Mouse (Mus musculus) MEL (cell line): ENCODE measurements around the gene Cort. TPM values are rescaled to one million over a fixed set of nuclear protein-coding genes. Genes with fewer than 3 reads are reported as not detected.

Source experiments
- DNase-seq: peaks from one replicate; pipeline ENCODE4 v3.0.0; 2011; ENCODE audit warnings: low read depth, low spot score
- H3K27ac ChIP-seq: 2 replicates; pipeline ENCODE4 v1.5.1; 2012; ENCODE audit warnings: low read depth, mild to moderate bottlenecking, control low read depth, low read length, moderate library complexity; ENCODE audit not compliant: control insufficient read depth
- H3K27me3 ChIP-seq, 2 experiments: fragments of 150-350 bp in 1 of 2; sonication (generic) in 1 of 2; 2 replicates each; pipeline ENCODE4 v1.6.1; 2012; ENCODE audit warnings: low read length in 2 of 2, mild to moderate bottlenecking in 2 of 2, improper control_type of control experiment in 1 of 2, moderate library complexity in 1 of 2; ENCODE audit not compliant: insufficient read depth in 2 of 2, control insufficient read depth in 1 of 2
- H3K36me3 ChIP-seq, 2 experiments: 2 replicates each; pipeline ENCODE4 v1.6.1; 2012 to 2014; ENCODE audit warnings: low read length in 2 of 2, improper control_type of control experiment in 1 of 2, inconsistent platforms in 1 of 2, mild to moderate bottlenecking in 1 of 2; ENCODE audit not compliant: insufficient read depth in 2 of 2, control insufficient read depth in 1 of 2
- H3K4me1 ChIP-seq, 2 experiments: fragments of 150-350 bp in 1 of 2; sonication (generic) in 1 of 2; 2 replicates each; pipeline ENCODE4 v1.6.1; 2012; ENCODE audit warnings: low read length in 2 of 2, improper control_type of control experiment in 1 of 2, mild to moderate bottlenecking in 1 of 2; ENCODE audit not compliant: insufficient read depth in 2 of 2, control insufficient read depth in 1 of 2
- H3K4me3 ChIP-seq, 2 experiments: fragments of 150-350 bp in 1 of 2; sonication (generic) in 1 of 2; 2 replicates each; pipeline ENCODE4 v1.5.1; 2012; ENCODE audit warnings: low read depth in 2 of 2, low read length in 2 of 2, mild to moderate bottlenecking in 2 of 2, moderate library complexity in 2 of 2, control low read depth in 1 of 2, improper control_type of control experiment in 1 of 2; ENCODE audit not compliant: control insufficient read depth in 1 of 2, insufficient read depth in 1 of 2
- H3K79me2 ChIP-seq: 2 replicates; pipeline ENCODE4 v1.6.1; 2012; ENCODE audit warnings: mild to moderate bottlenecking, low read length, moderate library complexity; ENCODE audit not compliant: control insufficient read depth, poor library complexity, insufficient read depth
- H3K9ac ChIP-seq: 2 replicates; pipeline ENCODE4 v1.6.1; 2012; ENCODE audit warnings: low read depth, mild to moderate bottlenecking, control low read depth, low read length, moderate library complexity; ENCODE audit not compliant: control insufficient read depth, poor library complexity, severe bottlenecking
- H3K9me3 ChIP-seq: fragments of 150-350 bp; sonication (generic); replicated peaks from 2 replicates; pipeline ENCODE4 v1.6.1; 2012; ENCODE audit warnings: mild to moderate bottlenecking, low read length, improper control_type of control experiment, moderate library complexity; ENCODE audit not compliant: insufficient read depth
- BHLHE40 ChIP-seq: IDR thresholded peaks from 2 replicates; pipeline ENCODE4 v1.6.1; 2012; ENCODE audit warnings: low read depth, mild to moderate bottlenecking, inconsistent platforms, low read length, improper control_type of control experiment, borderline replicate concordance
- CHD1 ChIP-seq: IDR thresholded peaks from 2 replicates; pipeline ENCODE4 v1.6.1; 2012; ENCODE audit warnings: low read depth, mild to moderate bottlenecking, inconsistent platforms, low read length, improper control_type of control experiment
- CHD2 ChIP-seq: IDR thresholded peaks from 2 replicates; pipeline ENCODE4 v1.6.1; 2011; ENCODE audit warnings: low read length, improper control_type of control experiment
- E2F4 ChIP-seq: IDR thresholded peaks from 2 replicates; pipeline ENCODE4 v1.6.1; 2011; ENCODE audit warnings: low read depth, low read length, improper control_type of control experiment, borderline replicate concordance
- ELF1 ChIP-seq: IDR thresholded peaks from 2 replicates; pipeline ENCODE4 v1.6.1; 2014; ENCODE audit warnings: low read depth, mild to moderate bottlenecking, inconsistent platforms, low read length, improper control_type of control experiment, moderate library complexity
- ETS1 ChIP-seq: IDR thresholded peaks from 2 replicates; pipeline ENCODE4 v1.6.1; 2012; ENCODE audit warnings: low read depth, mild to moderate bottlenecking, inconsistent platforms, low read length, improper control_type of control experiment, moderate library complexity
- GABPA ChIP-seq: IDR thresholded peaks from 2 replicates; pipeline ENCODE4 v1.6.1; 2012; ENCODE audit warnings: low read depth, mild to moderate bottlenecking, inconsistent platforms, low read length, improper control_type of control experiment, moderate library complexity
- GATA1 ChIP-seq: IDR thresholded peaks from 2 replicates; pipeline ENCODE4 v1.6.1; 2011; ENCODE audit warnings: low read depth, low read length, improper control_type of control experiment
- HCFC1 ChIP-seq: IDR thresholded peaks from 2 replicates; pipeline ENCODE4 v1.6.1; 2012; ENCODE audit warnings: low read depth, mild to moderate bottlenecking, inconsistent platforms, low read length, improper control_type of control experiment, moderate library complexity
- MAFK ChIP-seq: IDR thresholded peaks from 2 replicates; pipeline ENCODE4 v1.6.1; 2011; ENCODE audit warnings: low read depth, mild to moderate bottlenecking, low read length, improper control_type of control experiment, borderline replicate concordance
- MAZ ChIP-seq: IDR thresholded peaks from 2 replicates; pipeline ENCODE4 v1.6.1; 2012; ENCODE audit warnings: low read depth, mild to moderate bottlenecking, inconsistent platforms, low read length, improper control_type of control experiment
- MEF2A ChIP-seq: IDR thresholded peaks from 2 replicates; pipeline ENCODE4 v1.6.1; 2014; ENCODE audit warnings: low read depth, mild to moderate bottlenecking, inconsistent platforms, low read length, improper control_type of control experiment; ENCODE audit not compliant: poor library complexity, insufficient replicate concordance, severe bottlenecking; ENCODE audit errors: extremely low read depth
- MXI1 ChIP-seq: IDR thresholded peaks from 2 replicates; pipeline ENCODE4 v1.6.1; 2011; ENCODE audit warnings: mild to moderate bottlenecking, low read depth, low read length, improper control_type of control experiment
- MYB ChIP-seq: IDR thresholded peaks from 2 replicates; pipeline ENCODE4 v1.6.1; 2011; ENCODE audit warnings: mild to moderate bottlenecking, low read depth, low read length, improper control_type of control experiment
- MYC ChIP-seq: IDR thresholded peaks from 2 replicates; pipeline ENCODE4 v1.6.1; 2011; ENCODE audit warnings: low read depth, mild to moderate bottlenecking, low read length, improper control_type of control experiment, moderate library complexity
- NELFE ChIP-seq: IDR thresholded peaks from 2 replicates; pipeline ENCODE4 v1.6.1; 2011; ENCODE audit warnings: low read depth, low read length, improper control_type of control experiment
- POLR2A ChIP-seq, 2 experiments: IDR thresholded peaks; 2 replicates each; pipeline ENCODE4 v1.6.1; 2011 to 2012; ENCODE audit warnings: low read length in 2 of 2, mild to moderate bottlenecking in 2 of 2, control low read depth in 1 of 2, improper control_type of control experiment in 1 of 2, low read depth in 1 of 2, moderate library complexity in 1 of 2; ENCODE audit not compliant: control insufficient read depth in 1 of 2, insufficient read depth in 1 of 2, poor library complexity in 1 of 2
- POLR2AphosphoS2 ChIP-seq: IDR thresholded peaks from 2 replicates; pipeline ENCODE4 v1.6.1; 2011; ENCODE audit warnings: low read length, improper control_type of control experiment
- RCOR1 ChIP-seq: IDR thresholded peaks from 2 replicates; pipeline ENCODE4 v1.6.1; 2012; ENCODE audit warnings: low read depth, mild to moderate bottlenecking, inconsistent platforms, low read length, improper control_type of control experiment
- SMC3 ChIP-seq: IDR thresholded peaks from 2 replicates; pipeline ENCODE4 v1.6.1; 2011; ENCODE audit warnings: low read depth, low read length, improper control_type of control experiment
- TBP ChIP-seq: IDR thresholded peaks from 2 replicates; pipeline ENCODE4 v1.8.0; 2011; ENCODE audit warnings: low read depth, low read length, improper control_type of control experiment
- UBTF ChIP-seq: IDR thresholded peaks from 2 replicates; pipeline ENCODE4 v1.6.1; 2012; ENCODE audit warnings: low read depth, mild to moderate bottlenecking, inconsistent platforms, low read length, improper control_type of control experiment, moderate library complexity, borderline replicate concordance; ENCODE audit not compliant: insufficient read depth
- USF1 ChIP-seq: IDR thresholded peaks from 2 replicates; pipeline ENCODE4 v1.6.1; 2014; ENCODE audit warnings: low read depth, mild to moderate bottlenecking, inconsistent platforms, low read length, improper control_type of control experiment, moderate library complexity
- USF2 ChIP-seq, 2 experiments: IDR thresholded peaks; 2 replicates each; pipeline ENCODE4 v1.6.1; 2011 to 2012; ENCODE audit warnings: improper control_type of control experiment in 2 of 2, low read length in 2 of 2, borderline replicate concordance in 1 of 2, inconsistent platforms in 1 of 2, low read depth in 1 of 2, mild to moderate bottlenecking in 1 of 2; ENCODE audit not compliant: insufficient read depth in 1 of 2
- ZC3H11A ChIP-seq: IDR thresholded peaks from 2 replicates; pipeline ENCODE4 v1.6.1; 2012; ENCODE audit warnings: low read depth, mild to moderate bottlenecking, inconsistent platforms, low read length, improper control_type of control experiment
- ZMIZ1 ChIP-seq: IDR thresholded peaks from 2 replicates; pipeline ENCODE4 v1.6.1; 2012; ENCODE audit warnings: low read depth, mild to moderate bottlenecking, inconsistent platforms, low read length, improper control_type of control experiment, moderate library complexity
- ZNF384 ChIP-seq: IDR thresholded peaks from 2 replicates; pipeline ENCODE4 v1.6.1; 2012; ENCODE audit warnings: low read depth, mild to moderate bottlenecking, inconsistent platforms, low read length, improper control_type of control experiment
- polyA plus RNA-seq, 2 experiments: library from polyadenylated mRNA; stranded (reverse) in 1 of 2; unstranded in 1 of 2; fragments of >175 nt in 1 of 2; fragments of >200 nt in 1 of 2; gene quantifications; 2 replicates each; pipeline versions ENCODE4 v1.2.1 to v1.2.4; 2012; ENCODE audit warnings: low replicate concordance in 2 of 2, low read depth in 1 of 2; ENCODE audit not compliant: insufficient read length in 2 of 2, insufficient read depth in 1 of 2, missing spikeins in 1 of 2
- total RNA-seq: library from RNA; depleted of rRNA; stranded (reverse); fragments of 300-350 nt; gene quantifications from 2 replicates; pipeline ENCODE4 v1.2.3, GENCODE M21; 2012

The Cort gene
- total and polyA plus RNA-seq, 3 experiments = 0.39 to 2.0 TPM; not detected in 1

DNA sequence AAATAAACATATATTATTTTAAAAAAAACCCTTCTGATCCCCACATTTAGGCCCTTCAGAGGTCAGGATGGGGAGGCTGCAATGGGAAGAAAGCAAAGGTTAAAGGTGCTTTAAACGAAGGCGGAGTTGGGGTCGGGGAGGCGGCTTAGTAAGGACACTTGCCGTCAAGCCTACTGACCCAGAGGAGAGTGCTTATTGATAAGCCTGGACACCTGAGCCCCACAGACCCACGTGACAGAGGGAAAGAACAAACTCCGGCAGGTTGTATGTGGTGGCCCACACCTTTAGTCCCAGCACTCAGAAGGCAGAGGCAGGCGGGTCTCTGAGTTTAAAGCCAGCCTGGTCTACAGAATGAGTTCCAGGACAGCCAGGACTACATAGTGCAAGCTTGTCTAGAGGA lies 46.5 kb downstream of the Cort start:
- no peak for DNase-seq
- Histone ChIP-seq H3K9ac (no peak overlapping the region), H3K4me3 (no peak overlapping the region), H3K36me3 (no peaks in the 10 kb centered on the region; a peak in 1 of 4 replicates), H3K9me3 (no peaks in the 10 kb centered on the region), H3K27me3 (no peaks in the 10 kb centered on the region), H3K79me2 (peaks cover 5% of the 10 kb centered on the region; the same call in 1 of the 2 replicates), H3K27ac (no peak overlapping the region), H3K4me1 (no peaks in the 10 kb centered on the region)
- TF ChIP-seq USF1 (no peak), BHLHE40 (no peak), ELF1 (no peak), ZMIZ1 (no peak), CHD2 (no peak), HCFC1 (no peak), RCOR1 (no peak), ZNF384 (no peak), USF2 (IDR thresholded peaks at IDR 0.05; ENCODE audit: borderline replicate concordance in 1 of 2, insufficient read depth in 1 of 2, low read depth in 1 of 2, low read length in 2 of 2) (no peak), SMC3 (no peak), MEF2A (no peak), MAZ (no peak), ZC3H11A (no peak), UBTF (no peak), MYB (no peak), GABPA (no peak), POLR2AphosphoS2 (no peak), E2F4 (no peak)

- Histone ChIP-seq H3K9me3 (no peaks in the 10 kb centered on the region), H3K4me1 (no peaks in the 10 kb centered on the region), H3K9ac (no peak overlapping the region), H3K4me3 (no peak overlapping the region), H3K27ac (no peak overlapping the region), H3K79me2 (peaks cover 5% of the 10 kb centered on the region; the same call in 1 of the 2 replicates), H3K36me3 (no peaks in the 10 kb centered on the region; a peak in 1 of 4 replicates), H3K27me3 (no peaks in the 10 kb centered on the region)
- DNase-seq = no peak
- no peak for TF ChIP-seq SMC3
- no peak for TF ChIP-seq MXI1
- no peak for TF ChIP-seq HCFC1
- TF ChIP-seq ZMIZ1 = no peak
- TF ChIP-seq MAZ = no peak
- no peak for TF ChIP-seq MEF2A
- TF ChIP-seq MYC = no peak
- no peak for TF ChIP-seq GATA1
- no peak for TF ChIP-seq ETS1
- TF ChIP-seq RCOR1 = no peak
- TF ChIP-seq NELFE = no peak
- no peak for TF ChIP-seq UBTF
- no peak for TF ChIP-seq MAFK
- TF ChIP-seq CHD1 = no peak
- TF ChIP-seq TBP = no peak
- TF ChIP-seq GABPA = no peak
- TF ChIP-seq POLR2A (IDR thresholded peaks at IDR 0.05; ENCODE audit: control insufficient read depth in 1 of 2, insufficient read depth in 1 of 2, low read depth in 1 of 2, low read length in 2 of 2, poor library complexity in 1 of 2) = no peak
Measured at GRCm38 (mm10) chr4:149079629-149080028, 46.9 kb downstream of the Cort start.
